Mouse (Mus musculus): ENCODE measurements around the gene Cyp4a32. TPM values are rescaled to one million over a fixed set of nuclear protein-coding genes. Genes with fewer than 3 reads are reported as not detected.
"Not testable (repeated sequence)": the region's sequence is repeated elsewhere in the genome, so short reads cannot be mapped to it uniquely, and the experiment has no call there.

Gene Cyp4a32
- not detected in 2 replicates for polyA plus RNA-seq (2016; fragmentation: Nextera tagmentation; extraction: Ambion mirVana)

DNA sequence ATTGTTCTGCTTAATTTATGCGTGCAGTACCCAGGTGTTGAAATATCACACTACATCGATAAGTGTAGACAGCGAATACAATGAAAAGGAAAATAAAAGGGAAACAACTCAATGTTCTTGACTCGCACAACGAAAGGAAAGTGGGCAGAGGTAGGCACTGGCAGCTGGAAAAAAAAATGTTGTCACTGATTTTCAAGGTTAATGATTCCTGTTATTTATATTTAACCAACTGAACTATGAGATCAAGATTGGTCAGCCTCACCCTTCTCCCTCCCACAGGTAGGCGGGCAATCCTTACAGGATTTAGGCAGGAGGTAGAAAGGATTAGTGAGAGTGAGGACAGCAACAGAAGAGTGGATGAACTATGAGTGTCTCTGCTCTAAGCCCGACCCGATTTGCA, at the start of gene Cyp4a32:
Cyp4a32 (plus strand) TSS at position 359 of the 400 bp plus-strand sequence.
- H3K4me3 ChIP-seq = not testable (repeated sequence)

DNA sequence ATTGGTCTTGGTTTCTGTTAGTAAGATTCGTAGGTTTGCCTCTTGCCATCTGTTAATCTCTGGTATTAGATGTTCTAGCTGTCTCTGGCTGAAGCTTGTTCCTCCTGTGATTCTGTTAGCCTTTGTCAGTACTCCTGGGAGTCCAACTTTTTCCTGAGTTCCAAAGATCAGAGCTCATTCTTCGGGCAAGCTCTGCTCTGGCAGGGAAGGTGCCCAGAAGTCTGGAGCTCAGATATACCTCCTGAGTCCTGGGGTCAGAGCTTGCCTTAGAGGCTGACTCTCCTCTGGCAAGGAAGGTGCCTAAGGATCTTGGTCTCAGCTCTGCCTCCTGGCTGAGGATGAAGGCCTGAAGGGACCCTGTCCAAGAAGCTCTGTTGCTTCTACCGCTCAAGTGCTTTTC, 48.0 kb upstream of the Cyp4a32 start:
- 83% methylated on average over 3 of the region's 3 CpGs for WGBS
- H3K4me3 ChIP-seq = no peak overlapping the region
- no peaks in the 10 kb centered on the region for H3K36me3 ChIP-seq (replicated peaks)
- H3K27me3 ChIP-seq (replicated peaks; ENCODE audit: low read depth, poor library complexity, severe bottlenecking) = no peaks in the 10 kb centered on the region
- no peak overlapping the region for H3K27ac ChIP-seq (replicated peaks)
- DNase-seq (ENCODE audit: low spot score) = no peak
- no peaks in the 10 kb centered on the region for H3K4me1 ChIP-seq
- H3K9me3 ChIP-seq = no peaks in the 10 kb centered on the region

More for the DNA sequence above, at the start of gene Cyp4a32:
- DNase-seq (ENCODE audit: low spot score); H3K4me1 ChIP-seq; H3K27ac ChIP-seq (replicated peaks); H3K9me3 ChIP-seq; H3K36me3 ChIP-seq (replicated peaks); H3K27me3 ChIP-seq (replicated peaks; ENCODE audit: low read depth, poor library complexity, severe bottlenecking): not testable (repeated sequence)
- 86% methylated on average over 8 of the region's 8 CpGs for WGBS

DNA sequence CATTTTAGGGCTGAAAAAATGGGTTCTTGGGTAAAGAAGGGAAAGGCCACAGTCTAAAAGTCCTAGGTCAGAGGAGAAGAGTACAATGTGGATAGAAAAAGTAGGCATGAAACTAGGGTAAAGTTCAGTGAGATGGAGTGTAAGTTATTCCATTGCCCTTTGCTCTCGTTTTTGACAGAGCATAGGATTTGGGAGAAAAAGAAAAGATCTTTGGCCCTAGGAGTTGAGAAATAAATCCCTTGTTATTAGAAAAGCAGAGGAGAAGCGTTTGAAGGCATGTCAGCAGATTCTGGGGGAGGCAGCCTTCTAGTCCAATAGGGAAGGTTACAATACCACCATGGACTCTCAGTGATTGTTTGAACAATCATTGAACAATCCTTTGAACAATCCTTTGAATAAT, 45.3 kb upstream of the Cyp4a32 start:
- Histone ChIP-seq H3K36me3 (replicated peaks) (no peaks in the 10 kb centered on the region), H3K4me1 (no peaks in the 10 kb centered on the region), H3K27me3 (replicated peaks; ENCODE audit: low read depth, poor library complexity, severe bottlenecking) (no peaks in the 10 kb centered on the region), H3K9me3 (no peaks in the 10 kb centered on the region), H3K27ac (replicated peaks) (no peak overlapping the region), H3K4me3 (no peak overlapping the region)
- 70% methylated on average over 2 of the region's 2 CpGs for WGBS
- DNase-seq (ENCODE audit: low spot score) = no peak

DNA sequence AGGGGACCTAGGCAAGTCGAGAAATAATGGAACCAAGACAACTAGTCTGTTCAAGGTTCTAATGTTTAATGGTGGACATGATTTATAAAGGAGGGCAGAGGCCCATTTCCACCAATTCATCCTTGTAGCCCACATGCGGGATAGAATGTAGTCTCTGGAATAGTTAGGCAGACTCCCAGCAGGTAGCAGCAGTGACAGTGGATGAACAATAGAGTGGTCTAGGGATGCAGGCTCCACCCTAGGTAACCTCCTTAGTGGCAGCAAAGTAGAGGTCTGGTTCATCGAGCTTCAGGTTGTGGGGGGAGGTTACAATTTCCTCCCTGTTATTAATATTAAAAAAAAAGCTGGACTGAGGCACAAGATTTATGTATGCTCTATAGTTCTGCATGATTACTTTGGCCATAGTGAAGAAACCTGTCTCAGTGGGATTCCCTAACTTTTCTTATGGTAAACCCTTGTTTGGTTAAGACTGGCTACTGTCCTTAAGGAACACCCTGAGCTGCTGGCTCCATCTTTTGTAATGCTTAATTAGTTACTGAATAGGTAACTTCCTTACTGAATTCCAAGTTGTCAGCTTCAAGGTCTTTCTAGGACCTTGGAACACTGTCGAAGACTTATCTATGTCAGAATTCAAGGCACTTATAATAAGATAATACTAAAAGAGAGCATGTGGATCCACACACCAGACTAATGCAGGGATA, 42.8 kb upstream of the Cyp4a32 start:
- H3K27ac ChIP-seq (replicated peaks) = no peak overlapping the region
- H3K27me3 ChIP-seq (replicated peaks; ENCODE audit: low read depth, poor library complexity, severe bottlenecking) = no peaks in the 10 kb centered on the region
- H3K36me3 ChIP-seq (replicated peaks) = no peaks in the 10 kb centered on the region
- DNase-seq (ENCODE audit: low spot score) = no peak
- no peak overlapping the region for H3K4me3 ChIP-seq
- no peaks in the 10 kb centered on the region for H3K9me3 ChIP-seq
- no peaks in the 10 kb centered on the region for H3K4me1 ChIP-seq
- WGBS = 55% methylated on average over 4 of the region's 4 CpGs

DNA sequence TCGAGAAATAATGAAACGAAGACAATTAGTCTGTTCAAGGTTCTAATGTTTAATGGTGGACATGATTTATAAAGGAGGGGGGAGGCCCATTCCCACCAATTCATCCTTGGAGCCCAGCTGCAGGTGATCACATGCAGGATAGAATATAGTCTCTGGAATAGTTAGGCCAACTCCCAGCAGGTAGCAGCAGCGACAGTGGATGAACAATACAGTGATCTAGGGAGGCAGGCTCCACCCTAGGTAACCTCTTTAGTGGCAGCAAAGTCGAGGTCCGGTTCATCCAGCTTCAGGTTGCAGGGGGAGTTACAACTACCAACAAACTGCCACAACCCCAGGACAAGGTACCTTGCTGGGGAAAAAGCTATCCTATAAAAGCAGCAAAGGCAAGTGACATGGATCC, 39.5 kb upstream of the Cyp4a32 start:
- not testable (repeated sequence) for H3K36me3 ChIP-seq (replicated peaks); H3K27me3 ChIP-seq (replicated peaks; ENCODE audit: low read depth, poor library complexity, severe bottlenecking); H3K27ac ChIP-seq (replicated peaks); H3K4me3 ChIP-seq; H3K4me1 ChIP-seq; DNase-seq (ENCODE audit: low spot score); H3K9me3 ChIP-seq
- WGBS = 62% methylated on average over 5 of the region's 5 CpGs

DNA sequence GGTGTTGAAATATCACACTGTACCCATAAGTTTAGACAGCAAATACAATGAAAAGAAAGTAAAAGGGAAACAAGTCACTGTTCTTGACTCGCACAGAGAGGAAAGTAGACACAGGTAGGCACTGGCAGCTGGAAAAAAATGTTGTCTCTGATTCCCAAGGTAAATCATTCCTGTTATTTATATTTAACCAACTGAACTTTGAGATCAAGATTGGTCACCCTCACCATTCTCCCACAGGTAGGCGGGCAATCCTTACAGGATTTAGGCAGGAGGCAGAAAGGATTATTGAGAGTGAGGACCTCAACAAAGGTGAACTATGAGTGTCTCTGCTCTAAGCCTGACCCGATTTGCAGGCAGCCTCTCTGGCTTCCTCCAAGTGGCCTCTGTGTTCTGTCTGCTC, 37.4 kb upstream of the Cyp4a32 start, which contains the start of gene Cyp4a31:
Cyp4a31 (plus strand) TSS at position 249 of the 400 bp plus-strand sequence.
- Histone ChIP-seq H3K4me1 (no peaks in the 10 kb centered on the region), H3K36me3 (replicated peaks) (no peaks in the 10 kb centered on the region), H3K9me3 (no peaks in the 10 kb centered on the region), H3K27ac (replicated peaks) (no peak within 1 kb of the TSS), H3K4me3 (no peak within 1 kb of the TSS), H3K27me3 (replicated peaks; ENCODE audit: low read depth, poor library complexity, severe bottlenecking) (no peaks in the 10 kb centered on the region)
- 78% methylated on average over 3 of the region's 3 CpGs for WGBS
- no peak for DNase-seq (ENCODE audit: low spot score)

DNA sequence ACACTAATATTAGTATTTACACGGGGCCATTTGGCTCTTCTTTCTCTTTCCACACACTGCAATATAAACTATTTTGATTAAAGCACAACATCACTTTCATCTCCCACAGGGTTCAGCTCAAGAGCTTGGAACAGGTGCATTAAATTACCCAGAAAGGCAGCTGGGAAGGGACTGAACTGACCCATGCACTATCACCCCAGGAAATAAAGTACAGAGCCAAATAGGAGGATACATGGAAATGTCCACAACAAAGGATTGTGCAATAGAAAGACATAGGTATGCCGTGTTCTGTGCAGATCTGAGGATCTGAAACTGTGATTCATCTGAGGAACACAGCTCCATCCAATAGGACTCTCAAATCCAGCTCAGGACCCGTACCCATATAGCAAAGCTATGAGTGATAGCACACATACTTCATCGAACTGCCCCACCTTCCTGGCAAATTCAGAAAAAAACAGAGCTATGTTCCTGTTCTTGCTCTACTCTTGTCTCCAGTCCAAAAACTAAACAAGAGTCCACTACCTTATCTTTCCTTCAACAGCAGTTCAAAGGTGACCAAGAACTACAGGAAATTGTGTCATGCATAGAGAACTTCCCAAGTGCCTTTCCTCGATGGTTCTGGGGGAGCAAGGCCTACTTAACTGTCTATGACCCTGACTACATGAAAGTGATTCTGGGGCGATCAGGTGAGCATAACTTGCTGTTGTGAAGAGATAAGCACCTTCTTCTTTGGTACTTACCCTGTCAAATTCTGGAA, 36.1 kb upstream of the Cyp4a32 start:
- 82% methylated on average over 6 of the region's 6 CpGs for WGBS
- H3K4me3 ChIP-seq; H3K9me3 ChIP-seq; DNase-seq (ENCODE audit: low spot score); H3K27me3 ChIP-seq (replicated peaks; ENCODE audit: low read depth, poor library complexity, severe bottlenecking); H3K4me1 ChIP-seq; H3K36me3 ChIP-seq (replicated peaks); H3K27ac ChIP-seq (replicated peaks): not testable (repeated sequence)

DNA sequence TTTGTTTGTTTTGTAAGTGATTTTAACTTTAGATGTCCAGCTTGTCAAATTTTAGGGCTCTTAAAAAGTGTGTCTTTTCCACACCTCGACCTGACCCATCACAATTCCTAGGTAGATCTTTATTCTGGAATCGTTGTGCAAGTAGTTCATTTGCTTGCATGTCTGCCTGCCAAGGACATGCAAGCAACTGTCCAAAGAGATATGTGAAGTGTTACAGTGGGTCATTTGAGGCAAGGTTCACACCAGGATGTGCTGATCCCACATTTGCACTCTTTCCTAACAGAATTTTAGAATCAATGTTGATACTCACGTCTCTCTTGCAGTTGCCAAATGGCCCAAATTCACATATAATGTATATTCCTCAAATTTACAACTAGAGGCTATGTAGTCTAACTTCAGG, 25.5 kb upstream of the Cyp4a32 start:
- no peak overlapping the region for H3K27ac ChIP-seq (replicated peaks)
- no peaks in the 10 kb centered on the region for H3K27me3 ChIP-seq (replicated peaks; ENCODE audit: low read depth, poor library complexity, severe bottlenecking)
- no peaks in the 10 kb centered on the region for H3K36me3 ChIP-seq (replicated peaks)
- H3K4me1 ChIP-seq = no peaks in the 10 kb centered on the region
- no peak overlapping the region for H3K4me3 ChIP-seq
- H3K9me3 ChIP-seq = no peaks in the 10 kb centered on the region
- no peak for DNase-seq (ENCODE audit: low spot score)
- 81% methylated on average over 3 of the region's 3 CpGs for WGBS

DNA sequence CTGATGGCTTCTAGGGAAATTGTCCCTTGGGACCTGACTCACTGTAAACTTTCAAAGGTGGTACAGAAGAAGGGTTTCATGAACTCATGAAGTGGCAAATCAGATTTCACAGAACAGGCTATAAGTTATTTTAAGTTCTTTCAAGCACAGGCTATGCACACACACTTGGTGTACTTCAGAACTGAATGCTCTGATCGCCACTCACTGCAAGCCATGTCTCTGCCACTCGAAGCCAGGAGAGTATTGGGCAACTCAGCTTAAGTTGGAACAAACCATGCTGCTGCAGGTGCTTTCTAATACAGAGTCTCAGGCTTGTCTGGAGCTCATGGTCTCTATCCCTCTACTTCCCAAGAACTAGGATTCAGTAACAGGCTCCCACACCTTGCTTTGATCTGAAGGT, 25.0 kb upstream of the Cyp4a32 start:
- no peak overlapping the region for H3K4me3 ChIP-seq
- DNase-seq (ENCODE audit: low spot score) = no peak
- WGBS = 81% methylated on average over 2 of the region's 2 CpGs
- H3K27me3 ChIP-seq (replicated peaks; ENCODE audit: low read depth, poor library complexity, severe bottlenecking) = no peaks in the 10 kb centered on the region
- H3K27ac ChIP-seq (replicated peaks) = no peak overlapping the region
- H3K4me1 ChIP-seq = no peaks in the 10 kb centered on the region
- no peaks in the 10 kb centered on the region for H3K36me3 ChIP-seq (replicated peaks)
- no peaks in the 10 kb centered on the region for H3K9me3 ChIP-seq

DNA sequence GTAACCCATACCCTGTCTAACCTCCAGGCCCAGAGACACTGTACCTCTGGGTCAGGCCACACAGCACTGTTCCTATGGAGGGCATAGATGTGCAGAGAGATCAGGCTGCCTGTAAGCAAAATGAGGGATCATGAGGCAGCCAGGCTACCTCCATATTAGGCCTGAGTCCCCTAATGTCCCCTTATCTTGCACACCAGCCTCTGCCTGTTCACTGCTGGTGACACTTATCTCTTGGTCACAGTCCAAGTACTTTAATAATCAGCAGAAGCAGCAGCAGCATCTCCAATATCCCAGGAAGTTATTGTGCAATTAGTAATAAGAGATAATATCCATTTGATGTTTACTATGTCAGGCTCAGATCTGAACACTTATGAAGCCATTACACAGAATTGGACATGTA, 17.7 kb upstream of the Cyp4a32 start:
- Histone ChIP-seq H3K27ac (replicated peaks) (no peak overlapping the region), H3K4me3 (no peak overlapping the region), H3K4me1 (no peaks in the 10 kb centered on the region), H3K27me3 (replicated peaks; ENCODE audit: low read depth, poor library complexity, severe bottlenecking) (no peaks in the 10 kb centered on the region), H3K9me3 (no peaks in the 10 kb centered on the region), H3K36me3 (replicated peaks) (no peaks in the 10 kb centered on the region)
- DNase-seq (ENCODE audit: low spot score) = no peak

DNA sequence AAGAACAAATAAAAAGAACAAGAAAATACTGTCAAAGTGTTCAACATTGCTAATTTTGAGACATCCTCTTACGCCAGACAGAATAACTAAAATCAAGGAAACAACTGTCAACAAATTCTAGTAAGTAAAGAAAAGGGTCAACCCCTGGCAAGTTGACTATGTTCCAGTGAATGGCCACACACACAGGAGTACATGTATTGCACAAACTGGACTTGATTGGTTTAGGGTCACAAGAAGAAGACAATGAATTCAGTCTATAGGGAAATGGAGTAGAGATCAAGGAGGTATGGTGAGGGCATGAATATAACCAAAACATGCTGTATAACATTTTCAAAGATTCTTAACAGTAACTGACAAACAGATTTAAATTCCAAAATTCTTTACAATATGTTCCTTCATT, 4.4 kb upstream of the Cyp4a32 start:
- 90% methylated on average over 1 of the region's 1 CpGs for WGBS
- Histone ChIP-seq H3K36me3 (replicated peaks) (no peaks in the 10 kb centered on the region), H3K9me3 (no peaks in the 10 kb centered on the region), H3K4me1 (no peaks in the 10 kb centered on the region), H3K27ac (replicated peaks) (no peak overlapping the region), H3K27me3 (replicated peaks; ENCODE audit: low read depth, poor library complexity, severe bottlenecking) (no peaks in the 10 kb centered on the region), H3K4me3 (no peak overlapping the region)
- no peak for DNase-seq (ENCODE audit: low spot score)

DNA sequence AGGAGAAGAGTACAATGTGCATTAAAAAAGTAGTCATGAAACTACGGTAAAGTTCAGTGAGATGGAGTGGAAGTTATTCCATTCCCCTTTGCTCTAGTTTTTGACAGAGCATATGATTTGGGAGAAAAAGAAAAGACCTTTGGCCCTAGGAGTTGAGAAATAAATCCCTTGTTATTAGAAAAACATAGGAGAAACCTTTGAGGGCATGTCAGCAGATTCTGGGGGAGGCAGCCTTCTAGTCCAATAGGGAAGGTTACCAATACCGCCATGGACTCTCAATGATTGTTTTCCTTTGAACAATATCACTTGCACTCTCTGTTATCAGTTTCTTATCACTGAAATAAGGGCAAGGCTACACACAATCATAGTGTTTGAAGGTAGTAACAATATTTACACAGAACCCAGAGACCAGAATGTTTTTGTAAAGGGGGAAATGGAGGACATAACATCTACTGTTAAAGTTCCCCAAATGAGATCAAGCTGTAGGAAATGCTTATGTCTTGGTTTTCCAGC, 3.9 kb upstream of the Cyp4a32 start:
- WGBS = 83% methylated on average over 2 of the region's 2 CpGs
- H3K27me3 ChIP-seq (replicated peaks; ENCODE audit: low read depth, poor library complexity, severe bottlenecking) = no peaks in the 10 kb centered on the region
- H3K4me3 ChIP-seq = no peak overlapping the region
- no peaks in the 10 kb centered on the region for H3K4me1 ChIP-seq
- H3K36me3 ChIP-seq (replicated peaks) = no peaks in the 10 kb centered on the region
- no peak overlapping the region for H3K27ac ChIP-seq (replicated peaks)
- H3K9me3 ChIP-seq = no peaks in the 10 kb centered on the region
- no peak for DNase-seq (ENCODE audit: low spot score)

DNA sequence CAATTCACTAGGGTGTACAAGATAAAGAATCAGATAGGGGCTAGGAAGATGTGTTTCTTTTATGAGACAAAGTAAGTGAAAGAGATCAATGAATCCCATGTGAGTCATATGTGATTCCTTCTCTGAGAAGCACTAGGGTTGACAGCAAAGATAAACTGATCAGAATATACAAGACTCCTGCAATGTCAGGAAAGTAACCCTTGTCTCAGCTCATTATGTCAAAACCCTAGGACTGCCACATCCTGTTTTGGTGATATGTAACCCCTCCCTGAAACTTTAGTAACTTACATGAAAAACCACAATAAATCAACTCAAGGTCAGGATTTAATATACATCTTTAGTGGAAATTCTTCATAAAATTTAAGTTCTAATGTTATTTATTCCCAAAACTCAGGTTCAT, 13.2 kb downstream of the Cyp4a32 start:
- DNase-seq (ENCODE audit: low spot score) = no peak
- no peaks in the 10 kb centered on the region for H3K36me3 ChIP-seq (replicated peaks)
- H3K27ac ChIP-seq (replicated peaks) = no peak overlapping the region
- no peaks in the 10 kb centered on the region for H3K27me3 ChIP-seq (replicated peaks; ENCODE audit: low read depth, poor library complexity, severe bottlenecking)
- H3K9me3 ChIP-seq = no peaks in the 10 kb centered on the region
- H3K4me3 ChIP-seq = no peak overlapping the region
- H3K4me1 ChIP-seq = no peaks in the 10 kb centered on the region

Measured in embryonic facial prominence, embryonic 10.5 days (tissue).